Mouse (Mus musculus): Measurements from ENCODE around the gene Gm37419.

DNA sequence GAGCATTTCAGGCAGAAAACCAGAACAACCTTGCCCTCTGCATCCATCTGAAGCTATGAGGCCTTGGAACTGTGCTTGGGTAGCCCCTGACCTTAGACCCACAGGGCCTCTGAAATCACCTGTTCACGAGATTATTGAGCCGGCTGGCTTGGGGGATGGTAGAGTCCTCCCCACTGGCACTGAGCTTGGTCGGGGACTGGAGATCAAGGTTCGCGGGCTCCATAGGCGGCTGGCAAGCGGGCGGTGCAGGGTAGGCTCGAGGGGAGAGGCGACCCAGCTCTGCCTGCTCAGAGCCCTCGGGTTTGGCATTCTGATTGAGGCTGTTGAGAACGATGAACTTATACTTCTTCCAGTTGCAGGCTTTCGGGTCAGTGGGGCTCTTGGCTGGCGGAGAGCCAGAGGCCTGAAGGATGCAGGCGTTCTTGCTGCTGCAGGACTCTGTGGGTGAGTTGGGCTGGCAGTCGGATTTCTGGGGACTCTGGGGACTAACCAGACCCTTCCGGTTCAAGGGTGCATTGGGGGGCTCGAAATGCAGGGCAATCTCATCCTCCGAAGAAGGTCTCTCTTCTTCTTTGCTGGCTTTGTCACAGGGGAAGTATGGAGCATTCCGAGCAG, 16.0 kb upstream of the Gm37419 start:
- TF ChIP-seq CTCF (IDR thresholded peaks at IDR 0.05; ENCODE audit: borderline replicate concordance, insufficient read depth, low read length) (no peak), POLR2A (IDR thresholded peaks at IDR 0.05; ENCODE audit: low read depth, low read length) (no peak)
